Mouse (Mus musculus): ENCODE measurements around the gene Sgcb. TPM values are rescaled to one million over a fixed set of nuclear protein-coding genes. Genes with fewer than 3 reads are reported as not detected.

Sgcb gene
- 42.1 and 50.3 TPM in 2 replicates for polyA plus RNA-seq (2014; fragmentation: Nextera tagmentation; extraction: Ambion mirVana)

DNA sequence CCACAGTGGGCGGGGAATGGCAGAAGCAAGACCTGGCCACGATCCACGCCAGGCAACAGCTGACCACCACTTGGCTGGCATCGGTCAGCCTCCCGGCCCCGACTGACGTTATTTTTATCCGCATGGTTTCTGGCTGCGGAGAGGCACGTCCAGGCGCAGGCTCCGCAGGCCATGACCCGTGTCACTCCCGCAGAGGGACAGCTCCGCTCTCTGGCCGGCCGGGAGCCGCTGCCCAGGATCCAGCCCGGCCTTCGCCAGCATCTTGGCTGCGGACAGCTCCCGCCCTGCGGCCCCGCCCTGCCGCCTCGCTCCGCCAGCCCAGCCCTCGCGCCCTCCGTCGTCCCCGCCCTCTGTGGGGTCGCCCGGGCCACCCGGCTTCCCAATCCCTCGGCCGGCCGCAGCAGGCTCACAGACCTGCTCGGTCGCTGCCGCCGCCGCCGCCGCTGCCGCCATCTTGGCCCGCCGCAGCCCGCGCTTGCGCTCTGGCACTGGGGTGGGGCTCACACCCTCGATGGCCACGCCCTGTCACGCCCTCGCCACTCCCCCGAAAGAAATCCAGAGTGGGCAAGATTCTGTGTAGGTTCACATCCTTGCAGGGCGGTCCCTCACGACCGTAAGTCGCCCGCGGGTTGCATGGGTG lies at the start of gene Sgcb:
Gene Sgcb (minus strand): TSS at position 530 of the 640 bp plus-strand sequence.
- Histone ChIP-seq H3K4me3 (replicated peaks; ENCODE audit: low read length) (peak within 1 kb of the TSS; percentile 72), H3K27ac (no peak within 1 kb of the TSS), H3K4me2 (replicated peaks) (peak within 1 kb of the TSS; percentile 66), H3K9me3 (ENCODE audit: control insufficient read depth, low read length) (no peaks in the 10 kb centered on the region), H3K4me1 (replicated peaks; ENCODE audit: control insufficient read depth, insufficient read depth, low read length) (peaks cover 20% of the 10 kb centered on the region), H3K9ac (peak within 1 kb of the TSS; percentile 79), H3K36me3 (replicated peaks; ENCODE audit: control insufficient read depth, insufficient read depth) (peaks cover 11% of the 10 kb centered on the region), H3K27me3 (ENCODE audit: control insufficient read depth, insufficient read depth, low read length) (peaks cover 46% of the 10 kb centered on the region)
- peak; percentile 84 for ATAC-seq (ENCODE audit: low FRiP score)
- WGBS, result under 1% methylated on average over 58 of the region's 62 CpGs
- DNase-seq (ENCODE audit: low spot score), result peak; percentile 78

DNA sequence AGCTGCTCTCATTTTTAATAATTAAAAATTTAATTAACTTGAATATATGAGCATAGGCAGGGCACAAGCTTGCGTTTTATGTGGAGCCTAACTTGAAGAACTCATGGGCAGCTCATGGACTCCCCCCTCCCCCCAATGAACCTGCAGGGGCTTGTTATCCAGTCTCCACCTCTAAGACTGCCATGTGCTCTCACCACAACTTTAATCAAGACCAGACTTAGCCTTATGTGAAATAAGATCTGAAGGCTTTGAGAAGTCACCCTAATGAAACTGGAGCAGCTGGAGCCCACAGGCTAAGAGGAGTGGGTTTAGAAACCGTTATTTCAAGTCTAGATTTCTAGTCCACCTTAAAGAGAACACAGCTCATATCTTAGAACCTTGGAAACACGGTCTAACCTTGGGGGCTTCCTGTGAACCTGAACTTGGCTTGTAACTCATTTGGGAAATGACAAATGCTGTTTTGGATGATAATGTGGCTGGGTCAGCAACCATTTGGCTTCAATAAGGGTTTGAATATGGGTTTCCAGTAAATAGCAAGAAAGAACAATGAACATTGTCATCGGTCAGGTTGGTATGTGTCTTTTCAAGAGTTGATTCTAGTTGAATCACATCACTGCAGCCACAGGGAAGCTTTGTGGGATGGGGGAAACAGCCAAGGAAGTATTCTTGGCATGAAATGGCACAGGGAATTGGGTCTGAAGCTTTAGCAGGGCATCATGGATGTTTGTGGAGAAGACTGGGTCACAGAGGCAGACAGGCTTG lies 46.8 kb upstream of the Sgcb start:
- Histone ChIP-seq H3K9ac (no peak overlapping the region), H3K27ac (no peak overlapping the region), H3K4me2 (replicated peaks) (no peak overlapping the region), H3K27me3 (ENCODE audit: control insufficient read depth, insufficient read depth, low read length) (no peaks in the 10 kb centered on the region), H3K4me1 (replicated peaks; ENCODE audit: control insufficient read depth, insufficient read depth, low read length) (no peaks in the 10 kb centered on the region), H3K9me3 (ENCODE audit: control insufficient read depth, low read length) (no peaks in the 10 kb centered on the region), H3K36me3 (replicated peaks; ENCODE audit: control insufficient read depth, insufficient read depth) (no peaks in the 10 kb centered on the region), H3K4me3 (replicated peaks; ENCODE audit: low read length) (no peak overlapping the region)
- DNase-seq (ENCODE audit: low spot score), result no peak
- no peak for ATAC-seq (ENCODE audit: low FRiP score)
- WGBS, result 78% methylated on average over 4 of the region's 4 CpGs

- WGBS, result 85% methylated on average over 1 of the region's 1 CpGs
These were observed 46.2 kb upstream of the Sgcb start for GRCm38 (mm10) chr5:73693778-73694177.

DNA sequence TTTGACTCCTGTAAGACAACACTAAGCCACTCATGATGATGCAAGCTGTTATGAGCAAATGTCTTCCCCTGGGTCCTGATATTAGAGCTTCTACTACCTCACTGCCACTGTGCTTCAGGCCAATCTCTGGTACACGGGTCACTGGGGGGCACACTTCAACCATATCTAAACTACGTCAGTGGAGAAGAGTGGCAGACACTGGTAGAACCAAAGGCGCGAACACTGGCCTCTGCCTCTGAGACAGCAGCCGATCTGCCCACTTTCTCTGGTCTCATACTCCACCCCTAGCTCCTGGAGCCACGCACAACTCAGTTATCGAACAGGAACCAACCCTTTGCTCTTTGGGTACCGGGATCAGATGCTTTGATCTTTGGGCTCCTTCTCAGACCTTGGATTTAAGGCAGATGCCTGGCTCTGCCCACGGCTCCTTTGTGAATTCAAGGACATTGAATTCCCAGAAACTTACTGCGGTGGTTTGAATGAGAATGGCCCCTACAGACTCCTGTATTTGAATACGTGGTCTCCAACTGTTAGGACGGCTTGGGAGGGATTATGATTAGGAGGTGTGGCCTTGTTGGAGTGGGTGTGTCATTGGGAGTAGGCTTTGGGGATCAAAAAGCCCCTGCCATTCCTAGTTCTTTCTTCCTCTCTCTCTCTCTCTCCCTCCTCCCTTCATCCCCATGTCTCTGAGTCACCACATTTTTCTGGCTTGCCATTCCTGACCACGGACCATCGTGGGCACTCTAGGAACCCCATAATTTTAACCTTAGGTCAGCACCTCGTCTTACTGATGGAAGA lies 44.3 kb upstream of the Sgcb start:
- ATAC-seq (ENCODE audit: low FRiP score) (no peak), DNase-seq (ENCODE audit: low spot score) (no peak)
- Histone ChIP-seq H3K4me1 (replicated peaks; ENCODE audit: control insufficient read depth, insufficient read depth, low read length) (no peaks in the 10 kb centered on the region), H3K27ac (no peak overlapping the region), H3K9ac (no peak overlapping the region), H3K9me3 (ENCODE audit: control insufficient read depth, low read length) (no peaks in the 10 kb centered on the region), H3K4me2 (replicated peaks) (no peak overlapping the region), H3K27me3 (ENCODE audit: control insufficient read depth, insufficient read depth, low read length) (no peaks in the 10 kb centered on the region), H3K4me3 (replicated peaks; ENCODE audit: low read length) (no peak overlapping the region), H3K36me3 (replicated peaks; ENCODE audit: control insufficient read depth, insufficient read depth) (no peaks in the 10 kb centered on the region)
- WGBS, result 39% methylated on average over 15 of the region's 15 CpGs

More at GRCm38 (mm10) chr5:73693778-73694177, 46.2 kb upstream of the Sgcb start:
- H3K4me1 ChIP-seq (replicated peaks; ENCODE audit: control insufficient read depth, insufficient read depth, low read length), result no peaks in the 10 kb centered on the region
- ATAC-seq (ENCODE audit: low FRiP score) (no peak), DNase-seq (ENCODE audit: low spot score) (no peak)
- no peaks in the 10 kb centered on the region for H3K9me3 ChIP-seq (ENCODE audit: control insufficient read depth, low read length)
- H3K9ac ChIP-seq, result no peak overlapping the region
- H3K4me2 ChIP-seq (replicated peaks), result no peak overlapping the region
- H3K36me3 ChIP-seq (replicated peaks; ENCODE audit: control insufficient read depth, insufficient read depth), result no peaks in the 10 kb centered on the region
- no peaks in the 10 kb centered on the region for H3K27me3 ChIP-seq (ENCODE audit: control insufficient read depth, insufficient read depth, low read length)
- H3K27ac ChIP-seq, result no peak overlapping the region
- H3K4me3 ChIP-seq (replicated peaks; ENCODE audit: low read length), result no peak overlapping the region

- Histone ChIP-seq H3K4me3 (replicated peaks; ENCODE audit: low read length) (no peak overlapping the region), H3K9ac (no peak overlapping the region), H3K9me3 (ENCODE audit: control insufficient read depth, low read length) (no peaks in the 10 kb centered on the region), H3K27ac (no peak overlapping the region), H3K36me3 (replicated peaks; ENCODE audit: control insufficient read depth, insufficient read depth) (no peaks in the 10 kb centered on the region), H3K27me3 (ENCODE audit: control insufficient read depth, insufficient read depth, low read length) (no peaks in the 10 kb centered on the region), H3K4me2 (replicated peaks) (no peak overlapping the region), H3K4me1 (replicated peaks; ENCODE audit: control insufficient read depth, insufficient read depth, low read length) (no peaks in the 10 kb centered on the region)
- DNase-seq (ENCODE audit: low spot score), result no peak
- WGBS, result 55% methylated on average over 2 of the region's 2 CpGs
- ATAC-seq (ENCODE audit: low FRiP score), result no peak
These were observed 42.6 kb upstream of the Sgcb start for GRCm38 (mm10) chr5:73690146-73690545.

GRCm38 (mm10) chr5:73688576-73688975 lies 41.0 kb upstream of the Sgcb start:
- Histone ChIP-seq H3K9me3 (ENCODE audit: control insufficient read depth, low read length) (no peaks in the 10 kb centered on the region), H3K4me2 (replicated peaks) (no peak overlapping the region), H3K9ac (no peak overlapping the region), H3K4me3 (replicated peaks; ENCODE audit: low read length) (no peak overlapping the region), H3K27ac (no peak overlapping the region), H3K4me1 (replicated peaks; ENCODE audit: control insufficient read depth, insufficient read depth, low read length) (no peaks in the 10 kb centered on the region), H3K27me3 (ENCODE audit: control insufficient read depth, insufficient read depth, low read length) (no peaks in the 10 kb centered on the region), H3K36me3 (replicated peaks; ENCODE audit: control insufficient read depth, insufficient read depth) (no peaks in the 10 kb centered on the region)
- no peak for DNase-seq (ENCODE audit: low spot score)
- ATAC-seq (ENCODE audit: low FRiP score), result no peak
- 93% methylated on average over 1 of the region's 1 CpGs for WGBS

- Histone ChIP-seq H3K4me2 (replicated peaks) (no peak overlapping the region), H3K4me1 (replicated peaks; ENCODE audit: control insufficient read depth, insufficient read depth, low read length) (no peaks in the 10 kb centered on the region), H3K4me3 (replicated peaks; ENCODE audit: low read length) (no peak overlapping the region), H3K27me3 (ENCODE audit: control insufficient read depth, insufficient read depth, low read length) (no peaks in the 10 kb centered on the region), H3K27ac (no peak overlapping the region), H3K9ac (no peak overlapping the region), H3K9me3 (ENCODE audit: control insufficient read depth, low read length) (no peaks in the 10 kb centered on the region), H3K36me3 (replicated peaks; ENCODE audit: control insufficient read depth, insufficient read depth) (no peaks in the 10 kb centered on the region)
- WGBS, result 26% methylated on average over 4 of the region's 4 CpGs
- ATAC-seq (ENCODE audit: low FRiP score), result no peak
- peak; percentile 78 for DNase-seq (ENCODE audit: low spot score)
These were observed 38.6 kb upstream of the Sgcb start for GRCm38 (mm10) chr5:73686149-73686548.

DNA sequence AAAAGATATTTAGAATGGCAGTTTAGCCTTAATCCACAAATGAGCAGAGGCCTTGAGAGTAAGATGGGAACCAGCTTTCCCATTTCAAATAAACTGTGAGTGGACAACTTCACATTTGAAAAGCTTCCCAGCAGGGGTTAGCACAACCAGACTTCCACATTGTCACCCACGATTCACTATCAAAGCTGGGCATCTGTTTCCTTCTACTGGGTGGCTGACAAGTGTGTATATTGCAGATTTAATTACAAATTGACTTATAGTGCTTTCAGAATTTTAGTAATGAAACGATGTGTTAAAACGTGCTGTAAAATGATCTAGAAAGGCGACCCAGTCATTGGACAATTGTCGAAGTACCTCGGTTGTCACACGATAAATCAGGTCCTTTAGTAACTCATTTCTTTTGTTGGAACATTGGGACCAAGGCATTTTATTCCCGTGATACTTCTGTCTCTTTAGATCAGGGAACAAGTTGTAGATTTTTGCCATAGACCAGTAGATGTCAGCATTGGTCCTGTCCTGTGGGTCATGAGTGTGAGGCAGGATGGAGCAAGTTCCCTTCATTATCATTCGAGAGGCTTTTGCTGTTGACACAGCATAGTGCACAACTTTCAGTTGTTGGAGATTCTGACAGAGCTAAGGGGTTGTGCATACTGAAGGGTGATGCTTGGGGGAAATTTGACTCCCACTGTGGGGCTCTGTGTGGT lies 36.3 kb upstream of the Sgcb start:
- Histone ChIP-seq H3K27me3 (ENCODE audit: control insufficient read depth, insufficient read depth, low read length) (no peaks in the 10 kb centered on the region), H3K4me2 (replicated peaks) (no peak overlapping the region), H3K27ac (no peak overlapping the region), H3K9ac (no peak overlapping the region), H3K9me3 (ENCODE audit: control insufficient read depth, low read length) (no peaks in the 10 kb centered on the region), H3K36me3 (replicated peaks; ENCODE audit: control insufficient read depth, insufficient read depth) (no peaks in the 10 kb centered on the region), H3K4me3 (replicated peaks; ENCODE audit: low read length) (no peak overlapping the region), H3K4me1 (replicated peaks; ENCODE audit: control insufficient read depth, insufficient read depth, low read length) (no peaks in the 10 kb centered on the region)
- 55% methylated on average over 9 of the region's 9 CpGs for WGBS
- peak; percentile 27 for DNase-seq (ENCODE audit: low spot score)
- ATAC-seq (ENCODE audit: low FRiP score), result no peak

DNA sequence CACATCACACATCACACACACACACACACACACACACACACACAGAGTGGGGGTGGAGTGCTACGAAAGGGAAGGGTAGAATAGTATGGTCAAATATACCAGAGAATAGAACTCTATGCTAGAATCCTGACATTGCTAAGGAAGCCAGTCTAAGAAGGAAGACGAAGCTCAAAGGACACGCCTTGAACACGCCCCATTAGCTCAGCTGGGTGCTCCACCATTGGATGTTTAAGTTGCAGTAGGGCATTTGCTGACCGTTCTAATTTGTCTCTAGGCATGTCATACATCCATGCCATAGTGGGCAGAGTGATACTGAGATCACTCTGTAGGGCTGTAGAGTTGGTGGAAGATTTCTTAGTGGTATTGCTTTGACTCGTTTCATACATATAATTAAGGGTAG lies 35.6 kb upstream of the Sgcb start:
- no peak for ATAC-seq (ENCODE audit: low FRiP score)
- no peak overlapping the region for H3K4me2 ChIP-seq (replicated peaks)
- no peaks in the 10 kb centered on the region for H3K9me3 ChIP-seq (ENCODE audit: control insufficient read depth, low read length)
- 83% methylated on average over 6 of the region's 6 CpGs for WGBS
- DNase-seq (ENCODE audit: low spot score), result no peak
- H3K36me3 ChIP-seq (replicated peaks; ENCODE audit: control insufficient read depth, insufficient read depth), result no peaks in the 10 kb centered on the region
- H3K27ac ChIP-seq, result no peak overlapping the region
- H3K9ac ChIP-seq, result no peak overlapping the region
- H3K27me3 ChIP-seq (ENCODE audit: control insufficient read depth, insufficient read depth, low read length), result no peaks in the 10 kb centered on the region
- no peaks in the 10 kb centered on the region for H3K4me1 ChIP-seq (replicated peaks; ENCODE audit: control insufficient read depth, insufficient read depth, low read length)
- no peak overlapping the region for H3K4me3 ChIP-seq (replicated peaks; ENCODE audit: low read length)
